Mouse (Mus musculus): ENCODE measurements at regions not wholly inside any gene's neighbourhood (a gene's known extent, or its start where the extent isn't known, plus 50 kb on each side); places are given as distances from the start of the nearest gene placed in this dataset.
"Not testable (repeated sequence)": the region's sequence is repeated elsewhere in the genome, so short reads cannot be mapped to it uniquely, and the experiment has no call there.

GRCm38 (mm10) chr12:27926730-27927129 lies 584.4 kb upstream of the Sox11 start:
- 56% methylated on average over 6 of the region's 6 CpGs for WGBS (ENCODE audit: insufficient replicate concordance)
- Histone ChIP-seq H3K9ac (ENCODE audit: low read depth, low read length) (no peak overlapping the region), H3K9me3 (replicated peaks; ENCODE audit: control insufficient read depth, low read length) (no peaks in the 10 kb centered on the region), H3K27me3 (ENCODE audit: control insufficient read depth, insufficient read depth, low read depth, low read length) (no peaks in the 10 kb centered on the region), H3K36me3 (ENCODE audit: control insufficient read depth, insufficient read depth) (no peaks in the 10 kb centered on the region), H3K4me3 (ENCODE audit: low read depth, low read length) (no peak overlapping the region), H3K4me2 (ENCODE audit: low read depth, low read length) (no peak overlapping the region), H3K4me1 (ENCODE audit: control insufficient read depth, low read depth, low read length) (no peaks in the 10 kb centered on the region), H3K27ac (ENCODE audit: low read length) (no peak overlapping the region)
- ATAC-seq (ENCODE audit: low read depth), result no peak

- Histone ChIP-seq H3K4me1 (ENCODE audit: control insufficient read depth, low read depth, low read length) (no peaks in the 10 kb centered on the region), H3K27me3 (ENCODE audit: control insufficient read depth, insufficient read depth, low read depth, low read length) (no peaks in the 10 kb centered on the region), H3K27ac (ENCODE audit: low read length) (no peak overlapping the region), H3K9ac (ENCODE audit: low read depth, low read length) (no peak overlapping the region), H3K4me3 (ENCODE audit: low read depth, low read length) (no peak overlapping the region), H3K9me3 (replicated peaks; ENCODE audit: control insufficient read depth, low read length) (no peaks in the 10 kb centered on the region), H3K4me2 (ENCODE audit: low read depth, low read length) (no peak overlapping the region), H3K36me3 (ENCODE audit: control insufficient read depth, insufficient read depth) (no peaks in the 10 kb centered on the region)
- 41% methylated on average over 1 of the region's 1 CpGs for WGBS (ENCODE audit: insufficient replicate concordance)
- no peak for ATAC-seq (ENCODE audit: low read depth)
Observed at GRCm38 (mm10) chr12:27920607-27921006, 578.2 kb upstream of the Sox11 start.

GRCm38 (mm10) chr12:27916401-27916920 lies 574.1 kb upstream of the Sox11 start:
- 34% methylated on average over 3 of the region's 3 CpGs for WGBS (ENCODE audit: insufficient replicate concordance)
- Histone ChIP-seq H3K4me1 (ENCODE audit: control insufficient read depth, low read depth, low read length) (no peaks in the 10 kb centered on the region), H3K9ac (ENCODE audit: low read depth, low read length) (no peak overlapping the region), H3K27me3 (ENCODE audit: control insufficient read depth, insufficient read depth, low read depth, low read length) (no peaks in the 10 kb centered on the region), H3K4me2 (ENCODE audit: low read depth, low read length) (no peak overlapping the region), H3K27ac (ENCODE audit: low read length) (no peak overlapping the region), H3K9me3 (replicated peaks; ENCODE audit: control insufficient read depth, low read length) (no peaks in the 10 kb centered on the region), H3K36me3 (ENCODE audit: control insufficient read depth, insufficient read depth) (no peaks in the 10 kb centered on the region), H3K4me3 (ENCODE audit: low read depth, low read length) (no peak overlapping the region)
- no peak for ATAC-seq (ENCODE audit: low read depth)

- H3K9me3 ChIP-seq (replicated peaks; ENCODE audit: control insufficient read depth, low read length), result no peaks in the 10 kb centered on the region
- no peak overlapping the region for H3K4me3 ChIP-seq (ENCODE audit: low read depth, low read length)
- H3K27me3 ChIP-seq (ENCODE audit: control insufficient read depth, insufficient read depth, low read depth, low read length), result no peaks in the 10 kb centered on the region
- WGBS (ENCODE audit: insufficient replicate concordance), result 80% methylated on average over 5 of the region's 5 CpGs
- H3K9ac ChIP-seq (ENCODE audit: low read depth, low read length), result no peak overlapping the region
- no peak overlapping the region for H3K27ac ChIP-seq (ENCODE audit: low read length)
- no peaks in the 10 kb centered on the region for H3K4me1 ChIP-seq (ENCODE audit: control insufficient read depth, low read depth, low read length)
- H3K4me2 ChIP-seq (ENCODE audit: low read depth, low read length), result no peak overlapping the region
- no peak for ATAC-seq (ENCODE audit: low read depth)
- H3K36me3 ChIP-seq (ENCODE audit: control insufficient read depth, insufficient read depth), result no peaks in the 10 kb centered on the region
Observed at GRCm38 (mm10) chr12:27909417-27910100, 567.2 kb upstream of the Sox11 start.

- H3K4me2 ChIP-seq (ENCODE audit: low read depth, low read length); H3K4me3 ChIP-seq (ENCODE audit: low read depth, low read length); H3K9ac ChIP-seq (ENCODE audit: low read depth, low read length); H3K36me3 ChIP-seq (ENCODE audit: control insufficient read depth, insufficient read depth); H3K27ac ChIP-seq (ENCODE audit: low read length); H3K27me3 ChIP-seq (ENCODE audit: control insufficient read depth, insufficient read depth, low read depth, low read length); H3K4me1 ChIP-seq (ENCODE audit: control insufficient read depth, low read depth, low read length); H3K9me3 ChIP-seq (replicated peaks; ENCODE audit: control insufficient read depth, low read length); ATAC-seq (ENCODE audit: low read depth): not testable (repeated sequence)
Observed at GRCm38 (mm10) chr12:27896682-27897081, 554.3 kb upstream of the Sox11 start.

GRCm38 (mm10) chr12:27881720-27882119 lies 539.3 kb upstream of the Sox11 start:
- H3K27ac ChIP-seq (ENCODE audit: low read length), result no peak overlapping the region
- H3K4me2 ChIP-seq (ENCODE audit: low read depth, low read length), result no peak overlapping the region
- no peaks in the 10 kb centered on the region for H3K9me3 ChIP-seq (replicated peaks; ENCODE audit: control insufficient read depth, low read length)
- no peaks in the 10 kb centered on the region for H3K27me3 ChIP-seq (ENCODE audit: control insufficient read depth, insufficient read depth, low read depth, low read length)
- WGBS (ENCODE audit: insufficient replicate concordance), result 51% methylated on average over 4 of the region's 4 CpGs
- no peaks in the 10 kb centered on the region for H3K36me3 ChIP-seq (ENCODE audit: control insufficient read depth, insufficient read depth)
- no peak for ATAC-seq (ENCODE audit: low read depth)
- H3K9ac ChIP-seq (ENCODE audit: low read depth, low read length), result no peak overlapping the region
- no peak overlapping the region for H3K4me3 ChIP-seq (ENCODE audit: low read depth, low read length)
- H3K4me1 ChIP-seq (ENCODE audit: control insufficient read depth, low read depth, low read length), result no peaks in the 10 kb centered on the region

GRCm38 (mm10) chr12:27866421-27866820 lies 524.0 kb upstream of the Sox11 start:
- H3K27ac ChIP-seq (ENCODE audit: low read length), result no peak overlapping the region
- no peaks in the 10 kb centered on the region for H3K36me3 ChIP-seq (ENCODE audit: control insufficient read depth, insufficient read depth)
- no peaks in the 10 kb centered on the region for H3K9me3 ChIP-seq (replicated peaks; ENCODE audit: control insufficient read depth, low read length)
- no peak overlapping the region for H3K4me2 ChIP-seq (ENCODE audit: low read depth, low read length)
- H3K4me3 ChIP-seq (ENCODE audit: low read depth, low read length), result no peak overlapping the region
- WGBS (ENCODE audit: insufficient replicate concordance), result 30% methylated on average over 1 of the region's 1 CpGs
- H3K9ac ChIP-seq (ENCODE audit: low read depth, low read length), result no peak overlapping the region
- H3K4me1 ChIP-seq (ENCODE audit: control insufficient read depth, low read depth, low read length), result no peaks in the 10 kb centered on the region
- no peaks in the 10 kb centered on the region for H3K27me3 ChIP-seq (ENCODE audit: control insufficient read depth, insufficient read depth, low read depth, low read length)
- ATAC-seq (ENCODE audit: low read depth), result no peak

- Histone ChIP-seq H3K36me3 (ENCODE audit: control insufficient read depth, insufficient read depth) (no peaks in the 10 kb centered on the region), H3K27me3 (ENCODE audit: control insufficient read depth, insufficient read depth, low read depth, low read length) (no peaks in the 10 kb centered on the region), H3K9ac (ENCODE audit: low read depth, low read length) (no peak overlapping the region), H3K27ac (ENCODE audit: low read length) (no peak overlapping the region), H3K4me1 (ENCODE audit: control insufficient read depth, low read depth, low read length) (no peaks in the 10 kb centered on the region), H3K4me2 (ENCODE audit: low read depth, low read length) (no peak overlapping the region), H3K4me3 (ENCODE audit: low read depth, low read length) (no peak overlapping the region), H3K9me3 (replicated peaks; ENCODE audit: control insufficient read depth, low read length) (no peaks in the 10 kb centered on the region)
- 67% methylated on average over 3 of the region's 3 CpGs for WGBS (ENCODE audit: insufficient replicate concordance)
- ATAC-seq (ENCODE audit: low read depth), result no peak
Observed at GRCm38 (mm10) chr12:27849537-27849936, 507.2 kb upstream of the Sox11 start.

- Histone ChIP-seq H3K9me3 (replicated peaks; ENCODE audit: control insufficient read depth, low read length) (no peaks in the 10 kb centered on the region), H3K27me3 (ENCODE audit: control insufficient read depth, insufficient read depth, low read depth, low read length) (no peaks in the 10 kb centered on the region), H3K36me3 (ENCODE audit: control insufficient read depth, insufficient read depth) (no peaks in the 10 kb centered on the region), H3K4me1 (ENCODE audit: control insufficient read depth, low read depth, low read length) (no peaks in the 10 kb centered on the region), H3K4me3 (ENCODE audit: low read depth, low read length) (no peak overlapping the region), H3K9ac (ENCODE audit: low read depth, low read length) (no peak overlapping the region), H3K27ac (ENCODE audit: low read length) (no peak overlapping the region), H3K4me2 (ENCODE audit: low read depth, low read length) (no peak overlapping the region)
- ATAC-seq (ENCODE audit: low read depth), result no peak
- WGBS (ENCODE audit: insufficient replicate concordance), result 66% methylated on average over 3 of the region's 3 CpGs
Observed at GRCm38 (mm10) chr12:27849099-27849498, 506.7 kb upstream of the Sox11 start.

Measured in liver, embryonic 16.5 days (tissue).